Mouse (Mus musculus) E14TG2a.4 (cell line): ENCODE measurements around the gene Slc4a1.

Experiments used
- CTCF ChIP-seq: conservative IDR thresholded peaks from 2 replicates; pipeline ENCODE4 v1.5.1; 2014; ENCODE audit warnings: low read length
- NANOG ChIP-seq: IDR thresholded peaks from 2 replicates; pipeline ENCODE4 v1.6.1; 2014; ENCODE audit warnings: borderline replicate concordance, low read length, mixed read lengths
- POU5F1 ChIP-seq: IDR thresholded peaks from 2 replicates; pipeline ENCODE4 v1.6.1; 2014; ENCODE audit warnings: low read length, borderline replicate concordance

DNA sequence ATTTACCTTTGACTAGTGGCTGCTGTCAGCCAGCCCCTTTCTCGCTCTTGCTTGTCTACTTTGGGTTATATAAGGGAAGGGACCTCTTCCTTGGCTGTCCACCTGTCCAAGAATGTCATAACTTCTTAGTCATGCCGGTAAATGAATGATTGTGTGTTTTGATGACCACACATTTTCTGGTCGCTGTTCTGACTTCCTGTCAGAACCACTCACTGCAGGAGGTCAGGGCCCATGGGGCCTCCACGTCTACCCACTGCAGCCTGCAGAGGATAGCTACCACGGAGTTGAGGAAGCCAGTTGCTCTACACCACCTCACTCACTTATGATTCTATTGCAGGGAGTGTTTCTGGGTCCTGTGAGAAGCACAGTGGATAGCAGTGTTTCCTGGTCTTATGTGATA lies 20.1 kb upstream of the Slc4a1 start:
- no peak for TF ChIP-seq CTCF
- TF ChIP-seq POU5F1, result no peak
- no peak for TF ChIP-seq NANOG
